Mouse (Mus musculus) testis, adult 2 months (tissue): ENCODE data around the gene Mllt3.

Experiments used
- CTCF ChIP-seq: fragments of 200-500 bp; IDR thresholded peaks from 2 replicates; pipeline ENCODE4 v1.5.1; 2012; ENCODE audit warnings: low read depth, mild to moderate bottlenecking, inconsistent platforms, low read length, moderate library complexity; ENCODE audit not compliant: control insufficient read depth, insufficient read depth, insufficient replicate concordance
- POLR2A ChIP-seq: fragments of 200-500 bp; IDR thresholded peaks from 2 replicates; pipeline ENCODE4 v1.6.1; 2012; ENCODE audit warnings: low read depth, mild to moderate bottlenecking, inconsistent platforms, low read length, moderate library complexity; ENCODE audit not compliant: control insufficient read depth

DNA sequence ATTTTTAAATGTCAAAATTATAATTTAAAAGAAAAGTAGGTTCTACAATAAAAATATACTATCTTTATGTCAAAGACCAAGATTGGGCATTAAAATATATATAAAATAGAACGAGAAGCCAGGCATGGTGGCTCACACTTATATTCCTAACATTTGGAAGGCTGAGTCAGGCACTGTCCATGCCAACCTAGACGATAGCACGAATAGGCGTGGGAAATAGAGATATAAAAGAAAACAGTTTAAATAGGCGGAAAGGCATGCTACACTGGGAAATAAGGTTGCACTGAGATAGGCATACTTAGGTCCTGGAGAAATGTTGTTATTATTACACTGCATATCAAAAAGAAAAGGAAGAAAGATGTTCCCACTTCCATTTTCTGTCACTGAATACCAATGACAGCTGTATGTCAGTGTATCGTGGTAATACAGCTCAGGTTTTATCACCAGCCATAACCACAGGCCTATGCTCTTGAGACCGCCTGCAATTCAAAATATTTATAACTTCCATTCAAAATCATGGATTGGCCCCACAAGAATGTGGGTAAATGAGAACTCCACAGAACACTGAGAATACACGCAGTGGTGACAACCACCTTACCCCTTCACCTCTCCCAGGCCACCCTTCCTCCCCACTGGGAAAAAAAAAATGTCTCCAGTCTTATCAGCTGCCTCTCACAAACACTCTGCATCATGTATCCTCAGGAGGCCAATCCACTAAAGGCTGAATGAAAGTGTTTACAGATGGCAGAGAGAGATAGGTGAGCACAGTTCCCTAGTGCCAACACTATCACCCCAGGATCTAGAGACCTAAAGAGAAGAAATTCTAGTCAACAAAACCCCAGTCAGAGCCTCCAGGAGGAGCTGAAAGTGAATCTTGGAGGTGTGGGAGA is 102.6 kb downstream of the Mllt3 start:
- TF ChIP-seq POLR2A = no peak
- no peak for TF ChIP-seq CTCF
